Mouse (Mus musculus) 3T3-L1 (cell line): ENCODE measurements around the gene Ptprg.
"Not testable (repeated sequence)": the region's sequence is repeated elsewhere in the genome, so short reads cannot be mapped to it uniquely, and the experiment has no call there.

Experiments
- DNase-seq: peaks from one replicate; pipeline ENCODE4 v3.0.0-alpha.2; 2015; ENCODE audit warnings: low read depth, low spot score

Ptprg gene

DNA sequence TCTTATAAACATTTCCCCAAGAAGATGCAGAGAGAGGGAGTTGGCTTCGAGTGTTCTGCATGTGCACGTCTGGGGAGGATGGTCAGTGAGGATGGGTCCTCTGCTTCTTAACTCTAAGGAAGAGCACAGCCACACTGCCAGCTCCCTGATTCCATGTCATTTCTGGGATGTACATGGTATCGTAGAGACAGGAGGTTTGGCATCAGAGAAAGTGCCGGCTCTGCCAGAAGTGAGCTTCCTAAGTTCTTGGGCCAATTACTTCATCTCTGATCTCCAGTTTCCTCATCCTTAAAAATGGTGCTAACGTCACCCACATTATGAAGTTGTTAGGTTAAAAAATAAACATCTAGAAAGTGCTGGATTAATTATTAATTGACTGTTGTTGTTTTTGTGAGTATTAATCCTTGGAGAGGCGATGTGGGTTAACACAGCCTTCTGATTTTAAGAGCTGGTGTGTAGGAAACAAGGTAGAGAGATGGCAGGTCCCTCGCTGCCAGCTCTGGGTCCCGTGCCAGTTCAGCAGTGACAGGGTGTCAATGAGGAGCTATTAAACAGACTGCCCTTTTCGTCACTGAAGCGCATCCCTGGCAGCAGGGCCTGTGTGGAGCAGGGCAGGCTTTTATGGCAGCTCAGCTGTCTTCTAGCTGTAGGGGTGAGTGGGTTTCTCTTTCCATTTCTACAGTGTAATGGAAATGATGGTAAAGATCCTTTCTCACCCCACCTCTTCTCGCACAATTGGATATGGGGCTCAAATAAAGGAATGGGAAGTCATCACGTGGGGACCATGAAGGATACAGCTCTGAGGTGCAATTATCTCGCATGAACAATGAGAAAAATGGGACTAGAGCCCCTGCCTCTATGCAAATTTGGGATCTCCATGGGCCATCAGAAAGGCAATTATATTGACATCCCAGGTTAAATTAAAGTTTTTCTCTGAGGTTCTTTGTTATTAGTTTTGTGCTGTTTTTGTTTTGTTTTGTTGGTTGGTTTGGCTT, 646.9 kb downstream of the Ptprg start:
- DNase-seq: no peak

- no peak for DNase-seq
Observed at GRCm38 (mm10) chr14:12202214-12202613, 648.9 kb downstream of the Ptprg start.

DNA sequence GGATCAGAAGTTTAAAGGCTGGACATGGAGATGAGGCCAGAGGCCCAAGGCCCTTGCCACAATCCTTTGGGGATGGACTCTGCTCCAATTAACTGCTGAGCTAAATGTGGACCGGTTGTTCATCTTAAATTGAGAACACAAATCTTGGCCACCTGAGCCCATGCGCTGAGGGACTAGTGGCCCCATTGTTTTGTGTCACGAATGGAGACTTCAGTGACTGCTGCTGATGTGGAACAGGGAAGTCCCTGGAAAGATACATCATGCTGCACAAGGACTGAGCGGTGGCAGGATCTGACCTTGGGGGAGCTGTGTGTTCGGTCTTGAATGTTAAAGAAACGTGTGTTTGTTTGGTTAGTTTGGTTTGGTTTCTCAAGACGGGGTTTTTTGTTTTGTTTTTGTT, 649.7 kb downstream of the Ptprg start:
- no peak for DNase-seq

DNA sequence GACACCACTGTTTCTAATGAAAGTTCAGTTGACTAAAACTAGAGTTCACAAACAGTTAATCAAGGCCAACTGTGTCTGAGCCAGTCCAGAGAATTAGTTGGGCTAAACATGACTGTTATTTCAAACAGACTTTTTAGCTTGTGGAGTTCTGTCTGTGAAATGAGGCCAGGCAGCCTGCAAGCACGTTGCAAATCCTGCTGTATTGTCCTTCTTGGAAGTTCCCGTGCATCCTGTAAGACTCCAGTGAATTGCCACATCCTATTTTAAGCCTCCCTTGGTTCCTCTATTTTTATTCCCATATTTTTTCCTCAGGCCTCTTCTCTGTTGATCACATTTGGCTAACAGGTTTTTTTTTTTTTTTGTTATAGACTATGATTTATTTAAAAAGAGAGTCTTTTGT, 652.8 kb downstream of the Ptprg start:
- DNase-seq: no peak

DNA sequence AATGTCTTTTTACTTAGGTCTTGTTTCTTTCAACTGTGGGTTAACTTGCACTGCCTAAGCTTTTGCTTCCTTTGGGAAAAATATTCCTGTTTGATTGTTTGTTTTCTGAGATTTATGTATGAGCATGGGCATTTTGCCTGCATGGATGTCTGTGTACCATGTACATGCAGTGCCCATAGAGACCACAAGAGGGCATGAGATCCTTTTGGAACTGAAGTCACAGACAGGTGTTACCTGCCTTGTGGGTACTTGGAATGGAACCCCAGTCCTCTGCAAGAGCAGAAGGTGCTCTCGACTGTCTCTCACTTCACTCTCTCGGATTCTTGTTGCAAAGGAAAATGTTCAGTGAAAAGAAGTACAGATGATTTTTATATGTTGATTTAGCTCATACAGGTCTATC, 655.2 kb downstream of the Ptprg start:
- DNase-seq: peak; percentile 36

- DNase-seq: no peak
Observed at GRCm38 (mm10) chr14:12218544-12219150, 665.3 kb downstream of the Ptprg start.

- no peak for DNase-seq
Observed at GRCm38 (mm10) chr14:12219877-12220276, 666.5 kb downstream of the Ptprg start.

- DNase-seq: no peak
Observed at GRCm38 (mm10) chr14:12220540-12220939, 667.2 kb downstream of the Ptprg start.

DNA sequence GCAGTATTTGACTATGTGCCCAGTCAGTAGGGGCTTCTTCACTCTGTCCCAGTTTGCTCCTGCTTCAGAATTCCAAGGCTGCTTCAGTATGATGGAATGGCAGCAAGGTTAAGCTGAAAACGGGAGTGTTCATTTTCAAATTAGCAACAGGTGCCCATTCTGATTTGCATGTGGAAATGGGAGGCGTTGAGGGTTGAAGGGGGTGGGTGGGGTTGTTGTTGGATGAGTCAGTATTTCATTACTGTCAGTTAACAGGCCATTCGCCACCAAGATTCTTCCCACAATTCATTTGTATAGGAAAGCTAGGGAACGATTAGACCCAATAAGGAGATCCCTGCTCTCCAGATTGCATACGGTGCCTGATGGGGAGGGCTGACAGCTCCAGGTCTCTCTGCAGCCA, 668.2 kb downstream of the Ptprg start:
- DNase-seq: no peak

DNA sequence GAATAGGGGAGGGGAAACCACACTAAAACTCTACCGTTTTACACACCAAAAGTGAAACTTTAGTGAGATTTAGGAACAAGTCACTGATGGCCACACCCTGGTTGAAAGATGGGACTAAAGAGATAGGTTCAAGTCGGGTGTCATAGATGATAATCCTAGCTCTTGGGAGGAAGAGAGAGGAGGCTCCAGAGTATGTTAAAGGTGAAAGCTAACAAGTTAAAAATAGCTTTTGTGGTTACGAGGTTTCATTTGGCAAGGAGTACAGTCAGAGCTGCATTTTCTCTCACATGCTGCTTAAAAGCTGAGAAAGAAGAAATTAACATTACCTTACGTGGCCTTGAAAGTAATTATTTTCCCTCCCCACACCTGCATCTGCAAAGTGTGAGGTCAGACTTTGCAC, 690.4 kb downstream of the Ptprg start:
- no peak for DNase-seq

- DNase-seq: no peak
Observed at GRCm38 (mm10) chr14:12276031-12276430, 722.7 kb downstream of the Ptprg start.

DNA sequence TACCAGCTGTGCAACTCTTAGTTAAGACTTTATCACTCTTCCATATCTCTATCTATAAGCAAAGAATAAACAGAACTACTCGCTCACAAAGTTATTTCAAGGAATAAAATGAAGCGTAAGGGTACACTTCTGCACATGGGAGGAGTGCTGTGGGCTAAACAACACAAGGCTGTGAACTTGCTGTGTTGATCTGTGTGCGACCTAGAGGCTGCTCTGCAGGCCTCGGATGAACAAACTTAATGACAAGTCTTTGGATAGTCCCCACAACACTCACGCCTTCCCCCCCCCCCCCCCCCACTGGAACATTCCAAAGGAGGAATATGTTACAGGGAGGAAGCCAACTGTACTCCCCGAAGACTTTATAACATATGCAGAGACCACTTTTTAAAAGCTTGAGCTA, 730.3 kb downstream of the Ptprg start, which contains the start of gene Gm49355:
Gene Gm49355 (plus strand): TSS at position 336 of the 400 bp plus-strand sequence.
- peak; percentile 2 for DNase-seq

GRCm38 (mm10) chr14:12284141-12284912, 731.0 kb downstream of the Ptprg start, which contains the start of gene 3830406C13Rik:
3830406C13Rik (plus strand) TSS chr14:12284173.
- peak; percentile 80 for DNase-seq

DNA sequence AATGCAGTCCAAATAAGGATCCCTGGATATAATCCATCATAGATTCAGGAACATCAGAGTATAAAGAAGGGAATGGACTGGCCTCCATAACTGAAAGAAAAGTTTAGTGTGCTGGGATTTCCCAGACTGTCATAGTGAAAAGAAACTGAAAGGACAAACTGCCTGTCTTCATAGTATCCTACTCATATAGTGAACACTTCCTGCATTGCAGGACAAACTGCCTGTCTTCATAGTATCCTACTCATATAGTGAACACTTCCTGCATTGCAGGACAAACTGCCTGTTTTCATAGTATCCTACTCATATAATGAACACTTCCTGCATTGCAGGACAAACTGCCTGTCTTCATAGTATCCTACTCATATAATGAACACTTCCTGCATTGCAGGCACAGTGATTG, 736.4 kb downstream of the Ptprg start:
- DNase-seq: not testable (repeated sequence)
